Mouse (Mus musculus): ENCODE measurements around the gene 1700109H08Rik.
"Not testable (repeated sequence)": the region's sequence is repeated elsewhere in the genome, so short reads cannot be mapped to it uniquely, and the experiment has no call there.

1700109H08Rik gene

GRCm38 (mm10) chr5:3600298-3600697 lies 28.9 kb downstream of the 1700109H08Rik start:
- DNase-seq = no peak

GRCm38 (mm10) chr5:3600790-3601189 lies 29.4 kb downstream of the 1700109H08Rik start:
- no peak for DNase-seq

GRCm38 (mm10) chr5:3607114-3607513 lies 35.7 kb downstream of the 1700109H08Rik start:
- DNase-seq = no peak

- no peak for DNase-seq
Observed at GRCm38 (mm10) chr5:3609241-3609640, 37.9 kb downstream of the 1700109H08Rik start.

- not testable (repeated sequence) for DNase-seq
Observed at GRCm38 (mm10) chr5:3611835-3612234, 40.5 kb downstream of the 1700109H08Rik start.

- DNase-seq = no peak
Observed at GRCm38 (mm10) chr5:3620486-3620885, 49.1 kb downstream of the 1700109H08Rik start.

GRCm38 (mm10) chr5:3630055-3630454 lies 58.7 kb downstream of the 1700109H08Rik start:
- no peak for DNase-seq

- no peak for DNase-seq
Observed at GRCm38 (mm10) chr5:3631512-3632271, 60.3 kb downstream of the 1700109H08Rik start.

- no peak for DNase-seq
Observed at GRCm38 (mm10) chr5:3632285-3632684, 60.9 kb downstream of the 1700109H08Rik start.

GRCm38 (mm10) chr5:3633315-3633714 lies 61.9 kb downstream of the 1700109H08Rik start:
- no peak for DNase-seq

- no peak for DNase-seq
Observed at GRCm38 (mm10) chr5:3633951-3634350, 62.6 kb downstream of the 1700109H08Rik start.
